Mouse (Mus musculus): ENCODE data around the gene Phox2a. TPM values are rescaled to one million over a fixed set of nuclear protein-coding genes. Genes with fewer than 3 reads are reported as not detected.

Gene Phox2a
- polyA plus RNA-seq, 1 experiment from 2014 or later = 0.10 TPM

DNA sequence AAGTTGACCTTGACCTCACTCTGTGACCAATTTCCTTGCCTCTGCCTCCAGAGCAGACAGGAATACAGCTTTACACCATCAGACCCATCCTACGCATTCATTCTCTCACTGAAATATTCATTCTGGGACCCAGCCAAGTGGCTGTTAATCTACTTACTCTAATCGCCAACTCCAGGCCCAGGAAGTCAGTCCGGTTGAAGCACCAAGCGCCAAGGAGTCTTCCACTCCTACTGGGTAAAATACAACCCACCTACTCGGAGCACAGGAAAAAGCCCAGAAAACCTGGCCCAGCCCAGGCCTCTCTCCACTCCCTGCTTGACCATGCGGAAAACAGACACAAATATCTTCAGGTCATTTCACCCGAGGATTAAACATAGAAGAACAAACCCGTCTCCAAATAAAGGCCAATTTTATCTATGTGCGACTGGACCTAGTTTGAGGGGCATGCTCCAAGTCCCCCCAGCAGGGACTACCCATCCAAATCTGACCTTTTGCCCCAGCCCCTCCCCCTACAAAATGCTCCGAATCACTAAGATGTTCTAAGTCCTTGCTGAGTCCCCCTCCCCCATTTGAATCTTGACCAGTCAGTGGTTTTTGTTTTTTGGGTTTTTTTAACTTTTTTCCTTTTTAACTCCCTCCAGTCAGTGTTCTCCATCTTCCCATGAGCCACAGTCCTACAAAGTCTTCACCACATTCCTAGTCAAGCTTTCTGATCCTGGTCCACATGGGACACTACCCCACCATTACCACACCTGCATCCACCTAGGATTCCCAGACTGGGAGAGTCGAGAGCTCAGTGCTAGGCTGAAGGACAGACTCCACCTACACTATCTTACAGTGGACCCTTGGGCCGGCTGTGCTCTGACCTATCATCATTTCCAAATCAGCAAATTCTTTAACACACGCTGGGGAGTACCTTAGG, 50.4 kb downstream of the Phox2a start:
- WGBS = 58% methylated on average over 13 of the region's 13 CpGs
- Histone ChIP-seq H3K27ac (ENCODE audit: poor library complexity, severe bottlenecking) (peak overlapping the region; percentile 14; the same call in 1 of the 2 replicates), H3K27me3 (replicated peaks) (no peaks in the 10 kb centered on the region), H3K36me3 (no peaks in the 10 kb centered on the region), H3K4me1 (replicated peaks) (peaks cover 31% of the 10 kb centered on the region), H3K4me2 (no peak overlapping the region), H3K9me3 (replicated peaks) (no peaks in the 10 kb centered on the region), H3K4me3 (no peak overlapping the region), H3K9ac (no peak overlapping the region)
- 0 out of 2 replicates have a peak, but pooled peaks have one; percentile 34 for ATAC-seq (ENCODE audit: insufficient number of reproducible peaks, low FRiP score)

DNA sequence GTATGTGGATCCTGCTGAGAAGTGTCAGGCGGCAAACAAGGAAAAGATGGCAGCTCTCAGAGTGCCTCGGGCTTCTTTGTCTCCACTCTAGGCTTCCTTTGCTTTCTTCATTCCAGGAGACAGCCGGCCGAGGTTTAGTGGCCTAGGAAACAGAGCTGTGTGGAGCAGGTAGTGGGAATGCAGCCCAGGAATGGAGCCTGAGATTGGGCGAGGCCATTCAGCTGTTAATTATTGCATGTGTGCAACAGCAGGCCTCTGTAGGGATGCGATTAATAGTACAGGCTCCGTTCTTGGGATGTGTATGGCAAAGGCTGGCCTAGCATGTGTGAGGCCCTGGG, 51.0 kb downstream of the Phox2a start:
- ATAC-seq (ENCODE audit: insufficient number of reproducible peaks, low FRiP score) = no peak
- Histone ChIP-seq H3K4me3 (no peak overlapping the region), H3K27ac (ENCODE audit: poor library complexity, severe bottlenecking) (peak overlapping the region; percentile 14; the same call in 1 of the 2 replicates), H3K4me2 (no peak overlapping the region), H3K27me3 (replicated peaks) (no peaks in the 10 kb centered on the region), H3K9ac (no peak overlapping the region), H3K9me3 (replicated peaks) (no peaks in the 10 kb centered on the region), H3K36me3 (no peaks in the 10 kb centered on the region), H3K4me1 (replicated peaks) (peaks cover 31% of the 10 kb centered on the region)
- 66% methylated on average over 7 of the region's 7 CpGs for WGBS

DNA sequence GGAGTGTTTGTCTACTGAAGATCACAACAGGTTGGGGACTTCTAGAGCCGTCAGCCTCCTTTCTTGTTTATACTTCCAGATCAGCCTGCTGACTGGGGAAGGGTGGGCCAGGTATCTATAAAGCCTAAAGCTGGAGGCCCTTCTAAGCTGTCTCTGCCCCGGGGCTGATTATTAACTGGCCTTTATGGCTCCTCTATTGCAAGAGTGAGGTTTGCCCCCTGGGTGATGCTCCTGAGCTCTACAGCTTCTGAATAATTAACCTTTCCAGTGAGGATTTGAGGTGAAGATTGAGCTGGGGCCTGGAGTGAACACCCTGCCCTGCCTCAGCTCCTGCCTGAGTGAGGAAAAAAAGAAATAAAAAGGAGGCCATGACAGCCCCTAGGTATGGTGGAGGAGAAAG, 52.5 kb downstream of the Phox2a start, which contains the start of gene Folr1:
Gene Folr1 (minus strand): TSS at position 160 of the 400 bp plus-strand sequence.
- H3K4me2 ChIP-seq = no peak within 1 kb of the TSS
- peak within 1 kb of the TSS; percentile 32 for H3K27ac ChIP-seq (ENCODE audit: poor library complexity, severe bottlenecking)
- no peak within 1 kb of the TSS for H3K9ac ChIP-seq

DNA sequence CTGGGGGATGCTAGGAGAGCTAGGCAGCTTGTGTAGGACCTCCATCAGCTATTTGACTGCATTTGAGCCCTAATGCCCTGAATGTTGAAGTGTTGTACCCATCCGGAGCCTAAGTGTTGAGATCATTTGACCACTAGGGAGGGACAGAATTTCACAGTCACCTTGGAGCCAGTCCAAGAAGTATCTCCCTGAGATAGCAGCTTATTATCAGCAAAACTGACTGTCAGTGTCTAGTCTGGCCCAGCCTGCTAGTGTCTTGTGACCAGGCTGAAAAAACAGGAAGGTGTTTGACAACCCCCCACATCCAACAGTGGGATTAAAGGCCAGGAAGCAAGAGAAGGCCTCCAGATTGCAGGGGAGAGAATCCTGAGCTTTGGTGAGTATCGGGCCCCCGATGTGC, 53.2 kb downstream of the Phox2a start:
- H3K27ac ChIP-seq (ENCODE audit: poor library complexity, severe bottlenecking) = peak overlapping the region; percentile 32
- peak; percentile 70 for ATAC-seq (ENCODE audit: insufficient number of reproducible peaks, low FRiP score)

More for the DNA sequence above, 52.5 kb downstream of the Phox2a start, which contains the start of gene Folr1:
- 70% methylated on average over 2 of the region's 2 CpGs for WGBS
- ATAC-seq (ENCODE audit: insufficient number of reproducible peaks, low FRiP score) = no peak
- Histone ChIP-seq H3K9me3 (replicated peaks) (no peaks in the 10 kb centered on the region), H3K4me1 (replicated peaks) (peaks cover 31% of the 10 kb centered on the region), H3K4me3 (no peak within 1 kb of the TSS), H3K36me3 (no peaks in the 10 kb centered on the region), H3K27me3 (replicated peaks) (no peaks in the 10 kb centered on the region)

More for the DNA sequence above, 53.2 kb downstream of the Phox2a start:
- WGBS = 36% methylated on average over 3 of the region's 3 CpGs
- no peaks in the 10 kb centered on the region for H3K36me3 ChIP-seq
- H3K4me1 ChIP-seq (replicated peaks) = peaks cover 31% of the 10 kb centered on the region
- H3K4me3 ChIP-seq = no peak overlapping the region
- no peak overlapping the region for H3K9ac ChIP-seq
- H3K4me2 ChIP-seq = no peak overlapping the region
- no peaks in the 10 kb centered on the region for H3K9me3 ChIP-seq (replicated peaks)
- no peaks in the 10 kb centered on the region for H3K27me3 ChIP-seq (replicated peaks)

Other genes with a start within 250 kb of the Phox2a start
- not detected in 2 replicates for gene Art2b, start 232.7 kb upstream of the Phox2a start, polyA plus RNA-seq (2016; fragmentation: Nextera tagmentation; extraction: Ambion mirVana)
- 44.8 and 47.8 TPM in 2 replicates for gene Clpb, start 154.7 kb upstream of the Phox2a start, polyA plus RNA-seq (2016; fragmentation: Nextera tagmentation; extraction: Ambion mirVana)
- gene Inppl1, start 19.9 kb downstream of the Phox2a start, polyA plus RNA-seq (2016; fragmentation: Nextera tagmentation; extraction: Ambion mirVana) = 44.8 and 56.8 TPM in 2 replicates
- gene Folr2, start 38.9 kb downstream of the Phox2a start, polyA plus RNA-seq (2016; fragmentation: Nextera tagmentation; extraction: Ambion mirVana) = not detected in 2 replicates
- 58.0 and 61.0 TPM in 2 replicates for gene Anapc15, start 45.4 kb downstream of the Phox2a start, polyA plus RNA-seq (2016; fragmentation: Nextera tagmentation; extraction: Ambion mirVana)
- gene Folr1, start 52.5 kb downstream of the Phox2a start, polyA plus RNA-seq (2016; fragmentation: Nextera tagmentation; extraction: Ambion mirVana) = 4.1 TPM in 2 replicates
- 128 and 131 TPM in 2 replicates for gene Lamtor1, start 87.6 kb downstream of the Phox2a start, polyA plus RNA-seq (2016; fragmentation: Nextera tagmentation; extraction: Ambion mirVana)
- gene Tomt, start 88.0 kb downstream of the Phox2a start, polyA plus RNA-seq (2016; fragmentation: Nextera tagmentation; extraction: Ambion mirVana) = 0.42 and 0.45 TPM in 2 replicates
- 4.2 and 5.0 TPM in 2 replicates for gene Lrrc51, start 115.6 kb downstream of the Phox2a start, polyA plus RNA-seq (2016; fragmentation: Nextera tagmentation; extraction: Ambion mirVana)
- gene Numa1, start 115.8 kb downstream of the Phox2a start, polyA plus RNA-seq (2016; fragmentation: Nextera tagmentation; extraction: Ambion mirVana) = 67.8 and 70.6 TPM in 2 replicates
- 1.8 TPM in 2 replicates for gene Il18bp, start 200.4 kb downstream of the Phox2a start, polyA plus RNA-seq (2016; fragmentation: Nextera tagmentation; extraction: Ambion mirVana)
- 19.9 and 21.3 TPM in 2 replicates for gene Rnf121, start 247.2 kb downstream of the Phox2a start, polyA plus RNA-seq (2016; fragmentation: Nextera tagmentation; extraction: Ambion mirVana)
- 26.5 and 27.5 TPM in 2 replicates for gene Xndc1, start 247.2 kb downstream of the Phox2a start, polyA plus RNA-seq (2016; fragmentation: Nextera tagmentation; extraction: Ambion mirVana)
- gene Xntrpc, start 247.4 kb downstream of the Phox2a start, polyA plus RNA-seq (2016; fragmentation: Nextera tagmentation; extraction: Ambion mirVana) = 0.90 and 1.5 TPM in 2 replicates

All from heart, embryonic 12.5 days (tissue).